Mouse (Mus musculus) cerebellum, adult (tissue): ENCODE measurements around the gene Gm3739.
"Not testable (repeated sequence)": the region's sequence is repeated elsewhere in the genome, so short reads cannot be mapped to it uniquely, and the experiment has no call there.

ENCODE experiments used
- ATAC-seq: cut with Nextera tagmentation; 2 replicates; pipeline ENCODE4 v1.9.2; 2017; ENCODE audit warnings: mild to moderate bottlenecking, moderate library complexity, mixed read lengths; ENCODE audit not compliant: insufficient number of reproducible peaks, low FRiP score, low TSS enrichment

The Gm3739 gene

GRCm38 (mm10) chr14:7314661-7315060, at the start of gene Gm3739:
Gene Gm3739, minus strand, starts transcription at chr14:7315049.
- not testable (repeated sequence) for ATAC-seq

- not testable (repeated sequence) for ATAC-seq
Measured at GRCm38 (mm10) chr14:7332295-7332694, 17.4 kb upstream of the Gm3739 start, which contains the start of gene Gm5797. Gene Gm5797, minus strand, starts transcription at chr14:7332395.

- ATAC-seq, result not testable (repeated sequence)
Measured at GRCm38 (mm10) chr14:7315093-7315492, 244 bp upstream of the Gm3739 start.

- ATAC-seq, result not testable (repeated sequence)
Measured at GRCm38 (mm10) chr14:7264614-7265013, 50.2 kb downstream of the Gm3739 start, which contains the start of gene Gm3727. Gene Gm3727, minus strand, starts transcription at chr14:7264714.
